Mouse (Mus musculus): ENCODE measurements around the gene 4930449I24Rik. TPM values are rescaled to one million over a fixed set of nuclear protein-coding genes. Genes with fewer than 3 reads are reported as not detected.

The 4930449I24Rik gene
- polyA plus RNA-seq, 1 experiment from 2014 or later, result not detected

Other genes with a start within 250 kb of the 4930449I24Rik start
- gene Wasf3, start 117.4 kb upstream of the 4930449I24Rik start, polyA plus RNA-seq (2014; fragmentation: Nextera tagmentation; extraction: Ambion mirVana), result 0.07 and 0.24 TPM in 2 replicates
- not detected in 2 replicates for gene Gm6408, start 20.4 kb upstream of the 4930449I24Rik start, polyA plus RNA-seq (2014; fragmentation: Nextera tagmentation; extraction: Ambion mirVana)
- gene Gm6370, start 11.0 kb upstream of the 4930449I24Rik start, polyA plus RNA-seq (2014; fragmentation: Nextera tagmentation; extraction: Ambion mirVana), result not detected in 2 replicates
- gene Gm3402, start 11.7 kb downstream of the 4930449I24Rik start, polyA plus RNA-seq (2014; fragmentation: Nextera tagmentation; extraction: Ambion mirVana), result not detected in 2 replicates
- gene Gm3404, start 23.4 kb downstream of the 4930449I24Rik start, polyA plus RNA-seq (2014; fragmentation: Nextera tagmentation; extraction: Ambion mirVana), result not detected in 2 replicates
- gene Gm3409, start 35.2 kb downstream of the 4930449I24Rik start, polyA plus RNA-seq (2014; fragmentation: Nextera tagmentation; extraction: Ambion mirVana), result not detected in 2 replicates
- gene Gm3415, start 53.7 kb downstream of the 4930449I24Rik start, polyA plus RNA-seq (2014; fragmentation: Nextera tagmentation; extraction: Ambion mirVana), result not detected in 2 replicates
- not detected in 2 replicates for gene Gpr12, start 82.8 kb downstream of the 4930449I24Rik start, polyA plus RNA-seq (2014; fragmentation: Nextera tagmentation; extraction: Ambion mirVana)

Measured in heart, embryonic 14.5 days (tissue).